Mouse (Mus musculus): ENCODE data around the gene Tmem147. TPM values are rescaled to one million over a fixed set of nuclear protein-coding genes. Genes with fewer than 3 reads are reported as not detected.
A peak's percentile ranks its signal among the peaks of the same experiment; 100 is the strongest.
"Not testable (repeated sequence)": the region's sequence is repeated elsewhere in the genome, so short reads cannot be mapped to it uniquely, and the experiment has no call there.

The Tmem147 gene
- 100 to 1,000 TPM; 113 to 127 (median 115) TPM for total RNA-seq (2022)

DNA sequence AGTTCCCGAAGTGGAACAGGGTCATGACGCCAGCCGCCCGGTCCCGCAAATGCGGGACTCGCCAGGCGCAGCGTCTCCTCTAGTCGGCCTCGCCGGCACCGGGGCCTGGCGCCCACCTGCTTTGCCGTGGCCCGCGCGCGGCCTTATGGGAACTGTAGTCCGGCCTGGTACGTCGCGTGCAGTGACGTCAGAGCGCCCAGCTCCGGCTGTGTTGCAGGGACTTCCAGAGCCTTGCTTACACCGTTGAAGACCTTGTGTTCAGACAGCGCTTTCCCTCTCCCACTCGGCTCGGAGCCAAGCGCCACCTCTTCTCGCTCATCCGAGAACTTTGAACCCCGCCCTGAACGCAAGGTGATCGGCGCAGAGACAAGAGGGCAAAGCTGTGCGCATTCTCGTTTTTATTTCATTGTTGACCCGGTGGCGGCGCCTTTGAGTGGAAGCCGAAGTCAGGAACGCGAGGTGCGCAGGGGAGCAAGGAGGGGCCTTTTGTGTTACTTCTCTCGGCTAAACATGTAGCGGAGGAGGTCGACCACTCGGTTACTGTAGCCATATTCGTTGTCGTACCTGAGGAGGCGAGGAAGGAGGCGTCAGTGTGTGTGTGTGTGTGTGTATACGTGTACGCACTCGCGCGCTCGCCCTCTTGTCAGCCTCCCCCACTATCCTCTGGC, at the start of gene Tmem147:
Gene Tmem147, minus strand, starts transcription at position 145 of the 668 bp plus-strand sequence.
- peak; percentile 95 to 96 for DNase-seq (ENCODE audit: low spot score in 2 of 2)

- no peak for DNase-seq (ENCODE audit: low spot score in 2 of 2)
Observed at GRCm38 (mm10) chr7:30777911-30778310, 48.6 kb upstream of the Tmem147 start.

GRCm38 (mm10) chr7:30777081-30777579, 47.8 kb upstream of the Tmem147 start:
- DNase-seq (ENCODE audit: low spot score in 2 of 2) = no peak

GRCm38 (mm10) chr7:30776104-30776503, 46.8 kb upstream of the Tmem147 start:
- DNase-seq (ENCODE audit: low spot score in 2 of 2) = peak in 1 of 2 experiments; percentile 13

- DNase-seq (ENCODE audit: low spot score in 2 of 2) = no peak
Observed at GRCm38 (mm10) chr7:30769236-30769635, 39.9 kb upstream of the Tmem147 start.

GRCm38 (mm10) chr7:30766408-30766807, 37.1 kb upstream of the Tmem147 start:
- DNase-seq (ENCODE audit: low spot score in 2 of 2) = no peak

- DNase-seq (ENCODE audit: low spot score in 2 of 2) = no peak
Observed at GRCm38 (mm10) chr7:30765173-30765572, 35.8 kb upstream of the Tmem147 start.

DNA sequence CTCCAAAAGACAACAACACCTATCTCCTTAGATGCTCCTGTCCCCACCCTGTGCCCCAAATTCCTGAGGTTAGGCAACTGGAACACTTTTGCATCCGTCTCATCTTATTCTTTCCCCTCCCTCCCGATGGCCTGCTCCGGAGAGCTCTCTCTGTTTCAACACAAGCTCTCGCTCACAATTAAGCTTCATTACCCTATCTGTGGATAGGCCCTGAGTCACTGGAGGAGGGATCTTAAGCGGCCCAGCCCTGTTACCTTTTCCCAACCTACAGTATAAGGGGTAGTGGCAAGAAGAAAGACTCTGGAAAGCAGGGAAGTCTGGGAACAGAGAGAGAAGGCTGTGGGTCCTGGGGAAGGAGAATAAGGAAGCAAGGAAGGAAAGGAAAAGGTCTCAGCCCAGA, 34.1 kb upstream of the Tmem147 start, which contains the start of gene Dmkn:
Gene Dmkn, plus strand, starts transcription at position 301 of the 400 bp plus-strand sequence.
- no peak for DNase-seq (ENCODE audit: low spot score in 2 of 2)

DNA sequence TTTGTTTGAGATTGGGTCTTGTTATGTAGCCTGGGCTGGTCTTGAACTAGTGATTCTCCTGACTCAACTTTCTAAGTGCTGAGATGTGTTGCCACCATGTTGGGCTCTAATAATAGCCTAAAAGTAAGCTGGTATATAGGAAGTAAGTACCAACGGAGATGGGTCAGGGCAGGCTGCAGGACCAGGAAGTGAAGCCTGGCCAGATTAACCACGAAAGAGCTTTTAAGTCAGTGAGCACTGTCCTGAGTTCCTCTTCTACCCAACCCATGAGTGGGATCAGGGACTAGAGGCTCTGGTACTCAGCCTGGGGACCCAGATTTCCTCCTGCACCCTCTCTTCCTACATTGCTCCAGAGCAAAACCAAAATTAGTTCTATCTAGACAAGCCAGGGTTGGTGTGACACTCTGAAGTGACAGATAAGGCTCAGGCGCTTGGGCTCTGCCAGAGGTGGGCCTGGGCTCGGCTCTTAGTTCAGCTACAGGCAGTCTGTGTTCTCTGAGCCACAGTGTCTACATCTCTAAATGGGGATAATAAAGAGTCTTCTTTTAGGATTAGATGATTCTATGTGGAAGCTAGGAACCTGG, 32.5 kb upstream of the Tmem147 start:
- DNase-seq (ENCODE audit: low spot score in 2 of 2) = no peak

- no peak for DNase-seq (ENCODE audit: low spot score in 2 of 2)
Observed at GRCm38 (mm10) chr7:30758853-30759252, 29.5 kb upstream of the Tmem147 start.

GRCm38 (mm10) chr7:30757001-30757400, 27.7 kb upstream of the Tmem147 start:
- DNase-seq (ENCODE audit: low spot score in 2 of 2) = no peak

DNA sequence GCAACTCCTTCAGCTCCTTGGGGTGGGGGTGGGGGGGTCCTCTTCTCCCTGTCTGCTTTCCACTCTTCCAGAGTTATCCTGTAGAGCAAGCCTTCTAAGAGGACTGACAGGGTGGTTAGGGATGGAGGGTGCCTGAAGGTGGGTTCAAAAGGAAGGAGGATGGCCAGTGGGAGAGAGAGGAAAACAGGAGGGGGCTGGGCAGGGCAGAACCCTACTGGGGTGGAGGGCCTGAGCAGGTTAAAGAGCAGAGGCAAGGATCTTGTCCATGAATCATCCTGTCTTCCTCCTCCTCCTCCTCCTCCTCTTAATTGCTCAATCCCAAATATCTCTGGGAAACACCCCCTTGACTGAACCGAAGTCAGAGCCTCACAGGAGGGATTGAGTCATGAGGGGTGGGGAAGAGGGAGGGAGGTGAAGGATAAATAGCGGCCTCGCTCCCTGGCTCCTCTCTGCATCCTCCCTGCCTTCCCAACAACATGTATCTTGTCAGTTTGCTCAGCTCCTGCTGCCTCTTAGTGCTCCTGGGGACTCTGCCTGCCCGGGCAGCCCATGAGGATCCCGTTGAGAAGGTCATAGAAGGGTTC, 21.8 kb upstream of the Tmem147 start, which contains the start of gene Sbsn:
Gene Sbsn, plus strand, starts transcription at position 386 of the 584 bp plus-strand sequence.
- no peak for DNase-seq (ENCODE audit: low spot score in 2 of 2)

- DNase-seq (ENCODE audit: low spot score in 2 of 2) = no peak
Observed at GRCm38 (mm10) chr7:30749824-30750606, 20.7 kb upstream of the Tmem147 start.

GRCm38 (mm10) chr7:30747525-30748204, 18.3 kb upstream of the Tmem147 start:
- no peak for DNase-seq (ENCODE audit: low spot score in 2 of 2)

DNA sequence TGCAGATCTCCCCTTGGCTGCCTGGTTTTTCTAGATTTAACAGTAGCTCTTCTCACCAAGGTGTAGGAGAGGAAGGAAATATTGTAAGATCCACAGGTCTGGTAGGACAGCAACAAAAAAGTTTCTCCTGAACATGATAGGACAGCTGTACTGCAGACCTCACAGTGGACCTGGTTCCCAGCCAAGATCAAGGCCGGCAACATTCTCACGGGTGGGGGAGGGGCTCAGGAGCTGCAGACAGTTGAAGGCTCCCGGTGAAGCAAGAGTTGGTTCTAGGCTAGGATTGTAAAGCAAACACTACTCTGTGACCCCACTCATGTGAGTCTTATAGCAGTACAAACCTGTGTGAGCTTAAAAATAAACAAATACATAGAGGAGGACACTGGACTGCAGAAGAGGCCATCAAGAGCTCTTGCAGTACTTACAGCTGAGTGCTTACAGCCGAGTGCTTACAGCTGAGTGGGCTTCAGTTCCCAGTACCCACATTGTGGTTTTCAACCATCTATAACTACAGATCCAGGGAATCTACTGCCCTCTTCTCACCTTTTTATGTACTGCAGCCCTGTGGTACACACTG, 14.8 kb upstream of the Tmem147 start:
- DNase-seq (ENCODE audit: low spot score in 2 of 2) = no peak

- DNase-seq (ENCODE audit: low spot score in 2 of 2) = not testable (repeated sequence)
Observed at GRCm38 (mm10) chr7:30743617-30744016, 14.3 kb upstream of the Tmem147 start, which contains the start of gene Gapdhs. Gene Gapdhs, minus strand, starts transcription at chr7:30743681.

GRCm38 (mm10) chr7:30742570-30742969, 13.2 kb upstream of the Tmem147 start:
- DNase-seq (ENCODE audit: low spot score in 2 of 2) = not testable (repeated sequence)

GRCm38 (mm10) chr7:30736211-30736610, 6.9 kb upstream of the Tmem147 start:
- no peak for DNase-seq (ENCODE audit: low spot score in 2 of 2)

- DNase-seq (ENCODE audit: low spot score in 2 of 2) = not testable (repeated sequence)
Observed at GRCm38 (mm10) chr7:30730064-30730722, 853 bp upstream of the Tmem147 start.

Measured in left cerebral cortex, adult 8-10 months (tissue).